Mouse (Mus musculus) heart, postnatal 0 days (tissue): ENCODE measurements around the gene Uchl5. TPM values are rescaled to one million over a fixed set of nuclear protein-coding genes. Genes with fewer than 3 reads are reported as not detected.

ENCODE experiments used
- ATAC-seq: fragments of 200-750 bp; cut with Nextera tagmentation; 2 replicates; pipeline ENCODE4 v1.8.0; 2017; ENCODE audit warnings: low read depth, moderate number of reproducible peaks, moderate library complexity; ENCODE audit not compliant: insufficient read depth
- DNase-seq: peaks from one replicate; pipeline ENCODE4 v3.0.0-alpha.2; 2016; ENCODE audit warnings: low spot score
- H3K27ac ChIP-seq: fragments of 300-500 bp; sonication (generic); 2 replicates; pipeline ENCODE4 v1.5.1; 2014; ENCODE audit warnings: low read depth, mild to moderate bottlenecking
- H3K27me3 ChIP-seq: fragments of 300-500 bp; sonication (generic); 2 replicates; pipeline ENCODE4 v1.6.1; 2014; ENCODE audit warnings: low read length, mixed read lengths; ENCODE audit not compliant: control insufficient read depth, insufficient read depth
- H3K36me3 ChIP-seq: fragments of 300-500 bp; sonication (generic); replicated peaks from 2 replicates; pipeline ENCODE4 v1.6.1; 2014; ENCODE audit warnings: low read length, mixed read lengths; ENCODE audit not compliant: control insufficient read depth, insufficient read depth
- H3K4me1 ChIP-seq: fragments of 300-500 bp; sonication (generic); 2 replicates; pipeline ENCODE4 v1.6.1; 2014; ENCODE audit warnings: antibody characterized with exemption; ENCODE audit not compliant: control insufficient read depth, insufficient read depth
- H3K4me2 ChIP-seq: fragments of 300-500 bp; sonication (generic); 2 replicates; pipeline ENCODE4 v1.6.1; 2014; ENCODE audit warnings: low read depth, mild to moderate bottlenecking, low read length, moderate library complexity
- H3K4me3 ChIP-seq: fragments of 300-500 bp; sonication (generic); 2 replicates; pipeline ENCODE4 v1.5.1; 2014; ENCODE audit warnings: low read depth, low read length
- H3K9ac ChIP-seq: fragments of 300-500 bp; sonication (generic); replicated peaks from 2 replicates; pipeline ENCODE4 v1.6.1; 2014; ENCODE audit warnings: low read depth, low read length, mixed read lengths
- H3K9me3 ChIP-seq: fragments of 300-500 bp; sonication (generic); replicated peaks from 2 replicates; pipeline ENCODE4 v1.6.1; 2016; ENCODE audit warnings: low read length; ENCODE audit not compliant: control insufficient read depth
- CTCF ChIP-seq: IDR thresholded peaks from 2 replicates; pipeline ENCODE4 v1.5.1; 2016; ENCODE audit warnings: antibody characterized with exemption, control low read depth, low read depth
- EP300 ChIP-seq: IDR thresholded peaks from 2 replicates; pipeline ENCODE4 v1.6.1; 2016; ENCODE audit warnings: antibody characterized with exemption, low read depth
- WGBS: fragments of 180-500 bp; shearing (Covaris S2); extraction: QIAGEN DNeasy Blood & Tissue Kit; methylation state at CpG from one replicate; pipeline ENCODE4 v1.1.7; 2014; 5-methylcytosine and 5-hydroxymethylcytosine counted together
- polyA plus RNA-seq: library from polyadenylated mRNA; unstranded; fragments of >200 nt; fragmentation: Nextera tagmentation; extraction: Ambion mirVana; gene quantifications from 2 replicates; pipeline ENCODE4 v1.2.1, GENCODE M21; 2015
- total RNA-seq: library from RNA; depleted of rRNA; stranded (reverse); fragments of >200 nt; gene quantifications from 2 replicates; pipeline ENCODE4 v1.2.3, GENCODE M21; 2014; ENCODE audit warnings: low replicate concordance

Gene Uchl5
- total and polyA plus RNA-seq, 2 experiments from 2014 or later: 5.8 to 46.4 TPM

- Histone ChIP-seq H3K9ac (no peak overlapping the region), H3K36me3 (0 out of 2 replicates have a peak, but pooled peaks cover 4% of the 10 kb centered on the region), H3K9me3 (no peaks in the 10 kb centered on the region), H3K4me3 (no peak overlapping the region), H3K4me1 (no peaks in the 10 kb centered on the region), H3K4me2 (no peak overlapping the region), H3K27me3 (no peaks in the 10 kb centered on the region), H3K27ac (peak overlapping the region; percentile 41; the same call in 1 of the 2 replicates)
- DNase-seq: no peak
- no peak for TF ChIP-seq EP300
- no peak for TF ChIP-seq CTCF
- ATAC-seq: no peak
- WGBS: 81% methylated on average over 6 of the region's 6 CpGs
Observed at GRCm38 (mm10) chr1:143809062-143809461, 32.0 kb downstream of the Uchl5 start.

GRCm38 (mm10) chr1:143813676-143814360 is 36.7 kb downstream of the Uchl5 start:
- no peaks in the 10 kb centered on the region for H3K4me1 ChIP-seq
- H3K4me2 ChIP-seq: no peak overlapping the region
- H3K4me3 ChIP-seq: no peak overlapping the region
- 36% methylated on average over 7 of the region's 7 CpGs for WGBS
- ATAC-seq (peak; percentile 85), DNase-seq (peak; percentile 60)
- no peak overlapping the region for H3K9ac ChIP-seq
- TF ChIP-seq EP300 (no peak), CTCF (peak; percentile 85)
- no peak overlapping the region for H3K27ac ChIP-seq
- H3K9me3 ChIP-seq: no peaks in the 10 kb centered on the region
- no peaks in the 10 kb centered on the region for H3K27me3 ChIP-seq
- H3K36me3 ChIP-seq: no peaks in the 10 kb centered on the region

GRCm38 (mm10) chr1:143820096-143820877 is 43.2 kb downstream of the Uchl5 start:
- Histone ChIP-seq H3K9me3 (no peaks in the 10 kb centered on the region), H3K9ac (no peak overlapping the region), H3K27ac (no peak overlapping the region; the same call in 1 of the 2 replicates), H3K4me1 (no peaks in the 10 kb centered on the region), H3K27me3 (no peaks in the 10 kb centered on the region), H3K4me3 (no peak overlapping the region), H3K4me2 (no peak overlapping the region), H3K36me3 (no peaks in the 10 kb centered on the region)
- DNase-seq: no peak
- TF ChIP-seq EP300: no peak
- no peak for TF ChIP-seq CTCF
- no peak for ATAC-seq
- 53% methylated on average over 2 of the region's 2 CpGs for WGBS

DNA sequence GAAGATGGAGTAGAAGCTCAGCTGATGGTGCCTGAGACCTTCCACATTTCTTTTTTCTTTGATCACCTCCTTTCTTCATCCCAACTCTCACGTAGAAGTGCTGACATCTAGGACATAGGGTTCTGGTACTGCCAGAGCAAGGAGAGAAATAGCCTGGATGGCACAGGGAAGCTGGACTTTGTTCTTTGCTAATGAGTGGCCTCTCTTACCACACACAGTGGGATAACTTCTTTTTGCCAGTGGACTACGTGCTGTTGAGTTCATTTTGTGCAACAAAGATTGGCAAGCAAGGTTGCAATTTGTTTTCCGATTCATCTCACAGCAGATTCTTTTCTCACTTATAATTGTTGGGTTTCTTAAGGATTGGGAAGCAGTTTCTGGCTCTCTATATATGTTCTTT is 45.6 kb downstream of the Uchl5 start:
- WGBS: 73% methylated on average over 3 of the region's 3 CpGs
- ATAC-seq (no peak), DNase-seq (no peak)

DNA sequence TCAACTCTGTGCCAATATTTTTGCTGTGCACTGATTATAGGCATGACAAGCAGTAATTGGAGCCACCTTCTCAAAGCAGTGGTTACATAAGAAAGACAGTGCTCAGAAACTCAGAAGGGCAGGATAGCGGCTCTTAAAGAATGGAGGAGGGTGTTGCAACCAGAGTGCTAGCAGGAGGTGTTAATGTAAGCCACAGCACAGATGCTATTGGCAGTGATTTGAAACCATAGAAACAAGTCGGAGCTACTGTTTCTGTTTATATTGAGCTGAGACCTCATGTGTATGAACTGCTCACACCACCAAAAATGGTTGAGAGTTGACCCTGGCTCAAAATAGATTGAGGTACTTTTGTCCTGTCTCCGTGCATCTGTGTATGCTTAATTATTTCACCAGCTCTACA is 53.6 kb downstream of the Uchl5 start:
- H3K4me2 ChIP-seq: no peak overlapping the region
- WGBS: 45% methylated on average over 3 of the region's 3 CpGs
- ATAC-seq (no peak), DNase-seq (no peak)
- H3K27me3 ChIP-seq: no peaks in the 10 kb centered on the region
- H3K9ac ChIP-seq: no peak overlapping the region
- H3K27ac ChIP-seq: no peak overlapping the region
- H3K9me3 ChIP-seq: no peaks in the 10 kb centered on the region
- TF ChIP-seq CTCF (no peak), EP300 (no peak)
- H3K4me3 ChIP-seq: no peak overlapping the region
- H3K4me1 ChIP-seq: no peaks in the 10 kb centered on the region
- H3K36me3 ChIP-seq: no peaks in the 10 kb centered on the region

More for the DNA sequence above, 45.6 kb downstream of the Uchl5 start:
- Histone ChIP-seq H3K36me3 (no peaks in the 10 kb centered on the region), H3K9me3 (no peaks in the 10 kb centered on the region), H3K4me2 (no peak overlapping the region), H3K27ac (no peak overlapping the region), H3K9ac (no peak overlapping the region), H3K4me1 (no peaks in the 10 kb centered on the region), H3K27me3 (no peaks in the 10 kb centered on the region), H3K4me3 (no peak overlapping the region)
- TF ChIP-seq CTCF (no peak), EP300 (no peak)
